Mouse (Mus musculus) hindbrain, embryonic 11.5 days (tissue): ENCODE data around the gene Sergef. TPM values are rescaled to one million over a fixed set of nuclear protein-coding genes. Genes with fewer than 3 reads are reported as not detected.

Experiments used
- ATAC-seq: fragments of 200-750 bp; cut with Nextera tagmentation; 2 replicates; pipeline ENCODE4 v1.8.0; 2017; ENCODE audit warnings: mild to moderate bottlenecking, moderate TSS enrichment, moderate library complexity; ENCODE audit not compliant: low FRiP score
- DNase-seq: peaks from one replicate; pipeline ENCODE4 v3.0.0-alpha.2; 2015; ENCODE audit warnings: low spot score
- H3K27ac ChIP-seq: fragments of 300-500 bp; sonication (generic); 2 replicates; pipeline ENCODE4 v1.5.1; 2014; ENCODE audit warnings: mild to moderate bottlenecking, low read depth, low read length
- H3K27me3 ChIP-seq: fragments of 300-500 bp; sonication (generic); 2 replicates; pipeline ENCODE4 v1.6.1; 2014; ENCODE audit warnings: mild to moderate bottlenecking, low read length, moderate library complexity, mixed read lengths; ENCODE audit not compliant: control insufficient read depth, insufficient read depth
- H3K36me3 ChIP-seq: fragments of 300-500 bp; sonication (generic); 2 replicates; pipeline ENCODE4 v1.6.1; 2014; ENCODE audit warnings: mild to moderate bottlenecking, low read length, moderate library complexity, mixed read lengths; ENCODE audit not compliant: control insufficient read depth, insufficient read depth
- H3K4me1 ChIP-seq: fragments of 300-500 bp; sonication (generic); replicated peaks from 2 replicates; pipeline ENCODE4 v1.6.1; 2014; ENCODE audit warnings: low read length, mixed read lengths; ENCODE audit not compliant: control insufficient read depth, insufficient read depth
- H3K4me2 ChIP-seq: fragments of 300-500 bp; sonication (generic); replicated peaks from 2 replicates; pipeline ENCODE4 v1.6.1; 2014; ENCODE audit warnings: mild to moderate bottlenecking, low read depth, low read length
- H3K4me3 ChIP-seq: fragments of 300-500 bp; sonication (generic); 2 replicates; pipeline ENCODE4 v1.5.1; 2014; ENCODE audit warnings: low read depth, low read length
- H3K9ac ChIP-seq: fragments of 300-500 bp; sonication (generic); 2 replicates; pipeline ENCODE4 v1.6.1; 2014; ENCODE audit warnings: low read depth, low read length
- H3K9me3 ChIP-seq: fragments of 300-500 bp; sonication (generic); 2 replicates; pipeline ENCODE4 v1.6.1; 2016; ENCODE audit warnings: low read length; ENCODE audit not compliant: control insufficient read depth
- WGBS: fragments of 180-500 bp; shearing (Covaris S2); extraction: QIAGEN DNeasy Blood & Tissue Kit; methylation state at CpG from one replicate; pipeline ENCODE4 v1.1.7; 2014; 5-methylcytosine and 5-hydroxymethylcytosine counted together
- polyA plus RNA-seq: library from polyadenylated mRNA; unstranded; fragments of >200 nt; fragmentation: Nextera tagmentation; extraction: Ambion mirVana; gene quantifications from 2 replicates; pipeline ENCODE4 v1.2.1, GENCODE M21; 2014

Sergef gene
- polyA plus RNA-seq, 1 experiment from 2014 or later = 16.0 TPM

DNA sequence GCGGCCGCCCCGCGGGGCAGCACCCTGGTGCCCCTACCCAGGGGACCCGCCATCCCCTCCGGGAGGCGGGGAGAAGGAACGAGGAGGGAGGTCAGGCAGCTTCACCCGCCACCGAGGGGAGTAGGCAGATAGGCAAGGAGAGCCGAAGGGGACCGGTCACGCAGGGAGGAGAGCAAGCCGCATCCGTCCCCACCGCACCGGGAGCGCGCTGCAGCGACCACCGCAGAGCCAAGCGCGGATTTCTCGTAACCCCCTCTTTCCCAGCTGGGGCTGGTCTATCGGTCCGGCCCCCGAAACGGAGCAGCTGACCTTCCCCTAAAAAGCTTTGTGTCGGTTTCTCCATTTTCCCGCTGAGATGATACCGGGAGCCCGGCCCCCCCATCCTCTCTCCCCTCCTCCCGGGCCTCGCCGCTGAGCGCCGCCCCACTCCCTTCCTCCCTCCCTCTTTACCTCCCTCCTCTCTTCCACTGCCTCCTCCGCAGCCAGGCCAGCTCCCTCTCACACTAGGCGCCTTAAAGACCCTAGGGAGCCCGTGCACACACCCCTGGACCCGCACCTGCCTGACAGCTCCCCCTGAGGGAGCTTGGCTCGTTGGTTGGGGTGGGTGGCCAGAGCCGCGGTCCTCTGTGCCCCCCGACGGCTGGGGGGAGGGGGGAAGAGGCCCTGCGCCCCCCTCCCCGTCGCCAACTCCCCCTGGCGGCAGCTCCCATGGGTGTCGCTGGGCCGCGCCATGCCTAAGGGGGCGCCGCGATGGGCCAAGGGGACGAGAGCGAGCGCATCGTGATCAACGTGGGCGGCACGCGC lies 242.5 kb downstream of the Sergef start:
- ATAC-seq = peak; percentile 67
- Histone ChIP-seq H3K4me3 (peak overlapping the region; percentile 63), H3K9me3 (no peaks in the 10 kb centered on the region), H3K27ac (peak overlapping the region; percentile 54), H3K4me1 (peaks cover 4% of the 10 kb centered on the region), H3K36me3 (no peaks in the 10 kb centered on the region), H3K27me3 (peaks cover 53% of the 10 kb centered on the region), H3K4me2 (peak overlapping the region; percentile 93), H3K9ac (peak overlapping the region; percentile 75)
- WGBS = 1% methylated on average over 51 of the region's 64 CpGs
- DNase-seq = no peak

GRCm38 (mm10) chr7:46396231-46396927 lies 243.2 kb downstream of the Sergef start, which contains the start of gene Kcnc1:
Gene Kcnc1 (plus strand): TSS chr7:46396497.
- DNase-seq (peak; percentile 85), ATAC-seq (peak; percentile 69)
- peak within 1 kb of the TSS; percentile 54 for H3K27ac ChIP-seq
- under 1% methylated on average over 54 of the region's 93 CpGs for WGBS
- H3K4me2 ChIP-seq = peak within 1 kb of the TSS; percentile 93
- H3K9ac ChIP-seq = peak within 1 kb of the TSS; percentile 75
- peak within 1 kb of the TSS; percentile 63 for H3K4me3 ChIP-seq
- no peaks in the 10 kb centered on the region for H3K36me3 ChIP-seq
- peaks cover 53% of the 10 kb centered on the region for H3K27me3 ChIP-seq
- H3K9me3 ChIP-seq = no peaks in the 10 kb centered on the region
- peaks cover 4% of the 10 kb centered on the region for H3K4me1 ChIP-seq

- Histone ChIP-seq H3K27me3 (peaks cover 53% of the 10 kb centered on the region), H3K36me3 (no peaks in the 10 kb centered on the region), H3K9me3 (no peaks in the 10 kb centered on the region), H3K27ac (no peak overlapping the region), H3K4me3 (peak overlapping the region; percentile 63; the same call in 1 of the 2 replicates), H3K9ac (no peak overlapping the region), H3K4me2 (peak overlapping the region; percentile 93; the same call in 1 of the 2 replicates), H3K4me1 (peaks cover 4% of the 10 kb centered on the region)
- 39% methylated on average over 6 of the region's 6 CpGs for WGBS
- DNase-seq = no peak
- no peak for ATAC-seq
These were observed 244.0 kb downstream of the Sergef start for GRCm38 (mm10) chr7:46395571-46395970.

- no peak overlapping the region for H3K4me2 ChIP-seq
- peaks cover 4% of the 10 kb centered on the region for H3K4me1 ChIP-seq
- H3K9me3 ChIP-seq = no peaks in the 10 kb centered on the region
- WGBS = 67% methylated on average over 4 of the region's 4 CpGs
- peaks cover 53% of the 10 kb centered on the region for H3K27me3 ChIP-seq
- no peaks in the 10 kb centered on the region for H3K36me3 ChIP-seq
- H3K9ac ChIP-seq = no peak overlapping the region
- H3K4me3 ChIP-seq = no peak overlapping the region
- no peak for ATAC-seq
- H3K27ac ChIP-seq = no peak overlapping the region
- no peak for DNase-seq
These were observed 244.7 kb downstream of the Sergef start for GRCm38 (mm10) chr7:46394933-46395332.

- ATAC-seq = no peak
- Histone ChIP-seq H3K4me2 (no peak overlapping the region), H3K27me3 (peaks cover 45% of the 10 kb centered on the region), H3K36me3 (no peaks in the 10 kb centered on the region), H3K4me1 (peaks cover 4% of the 10 kb centered on the region), H3K9me3 (no peaks in the 10 kb centered on the region), H3K4me3 (no peak overlapping the region), H3K9ac (no peak overlapping the region), H3K27ac (no peak overlapping the region)
- WGBS = 48% methylated on average over 12 of the region's 12 CpGs
- no peak for DNase-seq
These were observed 245.7 kb downstream of the Sergef start for GRCm38 (mm10) chr7:46393718-46394511.

Other genes starting within 250 kb of the Sergef start
- 1.7 and 3.1 TPM in 2 replicates for gene Kcnc1, start 243.3 kb downstream of the Sergef start, polyA plus RNA-seq
- gene Tph1, start 32.7 kb upstream of the Sergef start, polyA plus RNA-seq = 0.61 TPM in 1 of 2 replicates, not detected in the other
- gene Saal1, start 70.9 kb upstream of the Sergef start, polyA plus RNA-seq = 41.4 and 44.9 TPM in 2 replicates
- gene Saa3, start 75.9 kb upstream of the Sergef start, polyA plus RNA-seq = 0.07 and 0.20 TPM in 2 replicates
- gene Saa4, start 92.8 kb upstream of the Sergef start, polyA plus RNA-seq = not detected in 2 replicates
- not detected in 2 replicates for gene Saa1, start 103.2 kb upstream of the Sergef start, polyA plus RNA-seq
- gene Saa2, start 112.0 kb upstream of the Sergef start, polyA plus RNA-seq = 0.31 and 0.43 TPM in 2 replicates
- gene Hps5, start 156.3 kb upstream of the Sergef start, polyA plus RNA-seq = 17.4 and 26.1 TPM in 2 replicates
- 53.5 and 58.0 TPM in 2 replicates for gene Gtf2h1, start 156.3 kb upstream of the Sergef start, polyA plus RNA-seq
- gene Ldha, start 201.7 kb upstream of the Sergef start, polyA plus RNA-seq = 1,356 and 1,601 TPM in 2 replicates
- not detected in 2 replicates for gene Ldhc, start 221.4 kb upstream of the Sergef start, polyA plus RNA-seq